Mouse (Mus musculus): ENCODE data around the gene Gm16181.

The Gm16181 gene

DNA sequence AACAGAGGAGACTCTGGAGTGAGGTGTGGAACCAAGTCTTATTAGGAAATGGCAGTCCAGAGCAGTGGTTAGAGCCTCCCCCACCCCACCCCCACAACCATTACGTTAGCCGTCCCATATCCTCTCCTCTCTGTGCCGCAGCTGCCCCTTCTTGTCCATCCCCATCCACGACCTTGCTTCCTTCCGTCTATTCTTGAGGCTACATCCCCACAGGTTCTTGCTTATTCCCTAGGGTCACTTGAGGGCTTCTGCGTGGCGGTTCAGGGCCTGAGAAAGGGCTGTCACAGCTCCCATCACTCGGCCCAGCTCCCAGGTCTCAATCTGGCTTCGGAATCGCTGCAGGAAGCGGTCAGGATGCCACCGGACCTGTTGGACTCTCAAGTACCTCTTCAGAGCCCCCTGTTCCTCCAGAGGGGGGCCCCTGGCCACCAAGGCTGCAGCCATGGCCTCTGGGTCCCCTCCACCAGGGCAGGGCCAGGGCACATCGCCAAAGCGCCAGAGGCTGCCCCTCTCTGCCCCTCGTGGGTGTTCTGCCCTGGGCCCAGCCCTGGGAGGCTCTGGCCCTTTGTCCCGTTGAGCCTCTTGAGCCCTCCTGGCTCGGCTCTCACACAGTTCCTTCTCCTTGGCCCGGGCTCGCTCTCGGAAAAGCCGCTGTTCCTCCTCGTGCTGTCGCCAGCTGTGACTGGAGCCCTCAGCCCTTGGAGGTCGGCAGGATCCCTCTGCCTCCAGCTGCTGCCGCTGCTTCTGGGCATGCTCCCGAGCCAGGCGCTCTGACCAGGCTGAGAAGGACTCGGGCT is at the start of gene Gm16181:
TSS of gene Gm16181 (plus strand) at position 679 of the 797 bp plus-strand sequence.
- peak; percentile 82 for DNase-seq

GRCm38 (mm10) chr17:35172445-35173234 is 48.0 kb upstream of the Gm16181 start:
- DNase-seq, result no peak

DNA sequence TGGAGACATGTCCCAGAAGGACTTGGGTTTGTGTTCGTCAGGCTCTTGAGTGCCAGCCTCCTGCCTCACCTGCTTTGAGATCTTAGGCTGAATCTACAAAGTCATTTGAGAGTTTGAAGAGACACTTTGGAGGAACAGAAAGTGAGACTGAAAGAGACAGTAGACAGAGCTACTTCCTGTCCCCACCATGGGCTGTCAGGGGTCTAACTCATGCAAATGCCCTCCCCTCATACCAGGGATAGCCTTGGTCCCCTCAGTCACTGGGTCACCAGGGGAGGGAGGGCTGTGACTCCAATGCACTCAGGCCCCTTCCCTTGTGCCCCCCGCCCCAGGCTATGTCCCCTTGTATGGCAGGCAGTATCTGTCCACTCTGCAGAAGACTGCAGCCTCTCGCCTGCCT is 47.3 kb upstream of the Gm16181 start:
- DNase-seq, result no peak

- no peak for DNase-seq
Observed at GRCm38 (mm10) chr17:35174201-35174977, 46.2 kb upstream of the Gm16181 start.

DNA sequence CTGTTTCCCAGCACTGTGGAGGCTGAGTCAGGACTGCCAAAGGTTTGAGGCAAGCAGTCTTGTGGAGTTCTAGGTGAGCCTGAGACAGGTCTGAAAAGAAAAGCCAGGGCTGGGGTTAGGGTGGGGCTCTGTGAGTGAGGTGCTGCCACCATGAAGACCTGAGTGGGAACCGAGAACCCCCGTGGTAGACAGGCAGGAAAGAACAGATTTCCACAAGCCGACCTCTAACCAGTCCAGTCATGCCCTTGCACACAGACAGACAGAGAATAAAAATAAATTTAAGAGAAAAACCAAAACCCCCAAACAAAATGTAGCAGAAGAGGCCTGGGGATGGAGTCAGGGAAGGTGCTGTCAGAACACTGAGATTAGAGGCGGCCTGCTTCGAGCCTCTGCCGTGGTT is 45.3 kb upstream of the Gm16181 start:
- no peak for DNase-seq

DNA sequence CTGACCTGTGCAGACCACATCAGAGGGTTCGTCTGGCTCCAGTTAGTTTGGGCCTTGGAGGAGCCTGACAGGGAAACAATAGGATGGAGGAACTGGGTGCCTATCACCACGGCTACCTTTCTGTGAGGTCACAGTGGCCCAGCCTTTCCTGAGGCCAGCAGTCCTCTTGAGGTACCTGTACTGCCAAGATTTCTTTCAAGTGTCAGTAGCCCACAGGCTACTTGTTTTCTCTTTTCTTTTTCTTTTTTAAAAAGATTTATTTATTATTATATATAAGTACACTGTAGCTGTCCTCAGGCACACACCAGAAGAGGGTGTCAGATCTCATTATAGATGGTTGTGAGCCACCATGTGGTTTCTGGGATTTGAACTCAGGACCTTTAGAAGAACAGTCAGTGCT is 44.7 kb upstream of the Gm16181 start, which contains the start of gene Aif1:
TSS of gene Aif1 (minus strand) at position 101 of the 400 bp plus-strand sequence.
- no peak for DNase-seq

DNA sequence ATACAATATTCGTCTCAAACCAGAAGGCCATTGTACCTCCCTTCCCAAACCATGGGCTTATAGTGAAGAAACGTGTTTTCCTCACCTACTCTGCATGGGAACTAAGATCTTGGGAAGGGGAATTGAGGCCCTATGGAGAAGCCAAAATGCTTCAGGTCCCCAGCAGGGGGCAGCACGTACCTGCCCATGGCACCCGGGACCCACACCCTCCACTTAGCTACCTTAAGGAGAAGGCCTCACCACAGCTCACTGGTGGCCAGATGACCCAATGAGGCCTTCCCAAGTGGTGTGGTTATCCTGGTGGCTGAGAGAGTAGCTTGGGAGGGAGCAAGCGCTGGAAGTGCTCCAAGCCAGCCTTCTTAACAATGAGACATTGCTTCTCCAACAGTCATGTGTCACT is 42.1 kb upstream of the Gm16181 start:
- peak; percentile 88 for DNase-seq

GRCm38 (mm10) chr17:35180093-35180492 is 40.5 kb upstream of the Gm16181 start:
- no peak for DNase-seq

DNA sequence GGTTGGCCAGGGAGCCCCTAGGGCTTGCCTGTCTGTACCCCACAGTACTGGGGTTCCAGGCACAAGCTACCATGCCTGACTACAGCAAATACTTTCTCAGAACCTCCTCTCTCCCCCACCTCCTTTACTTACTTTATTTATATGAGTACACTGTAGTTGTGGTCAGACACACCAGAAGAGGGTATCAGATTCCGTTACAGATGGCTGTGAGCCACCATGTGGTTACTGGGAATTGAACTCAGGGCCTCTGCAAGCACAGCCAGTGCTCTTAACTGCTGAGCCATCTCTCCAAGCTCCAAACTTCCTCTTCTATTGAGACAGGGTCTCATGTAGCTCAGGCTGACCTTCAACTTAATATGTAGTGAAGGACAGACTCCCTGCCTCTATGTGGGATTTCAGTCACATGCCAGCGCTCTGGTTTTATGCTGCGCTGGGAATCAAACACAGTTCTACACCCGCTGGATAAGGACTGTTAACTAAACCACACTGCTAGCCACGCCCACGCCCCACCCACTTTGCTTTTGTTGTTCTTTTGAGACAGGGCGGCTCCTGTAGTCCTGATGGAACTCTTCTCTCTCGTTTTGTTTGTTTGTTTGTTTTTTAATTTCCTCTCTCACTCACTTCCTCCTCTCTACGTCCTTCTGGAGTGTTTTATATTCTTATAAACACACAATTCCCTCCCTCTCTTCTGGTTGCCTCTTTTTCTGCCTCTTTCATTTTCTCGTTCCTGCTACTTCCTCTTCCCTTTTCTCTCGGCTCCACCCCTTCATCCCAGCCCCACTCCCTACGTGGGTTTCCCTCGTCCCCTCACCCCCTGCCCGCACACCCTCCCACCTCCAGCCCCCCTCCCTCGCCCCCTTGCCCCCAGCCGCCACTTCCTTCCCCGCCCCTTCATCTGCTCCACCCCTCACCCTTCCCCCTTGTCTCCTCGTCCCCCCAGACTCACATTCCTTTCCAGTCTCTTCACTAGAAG is 34.7 kb upstream of the Gm16181 start:
- DNase-seq, result peak; percentile 88

- peak; percentile 48 for DNase-seq
Observed at GRCm38 (mm10) chr17:35186681-35187080, 34.0 kb upstream of the Gm16181 start.

GRCm38 (mm10) chr17:35187345-35187744 is 33.3 kb upstream of the Gm16181 start:
- no peak for DNase-seq

DNA sequence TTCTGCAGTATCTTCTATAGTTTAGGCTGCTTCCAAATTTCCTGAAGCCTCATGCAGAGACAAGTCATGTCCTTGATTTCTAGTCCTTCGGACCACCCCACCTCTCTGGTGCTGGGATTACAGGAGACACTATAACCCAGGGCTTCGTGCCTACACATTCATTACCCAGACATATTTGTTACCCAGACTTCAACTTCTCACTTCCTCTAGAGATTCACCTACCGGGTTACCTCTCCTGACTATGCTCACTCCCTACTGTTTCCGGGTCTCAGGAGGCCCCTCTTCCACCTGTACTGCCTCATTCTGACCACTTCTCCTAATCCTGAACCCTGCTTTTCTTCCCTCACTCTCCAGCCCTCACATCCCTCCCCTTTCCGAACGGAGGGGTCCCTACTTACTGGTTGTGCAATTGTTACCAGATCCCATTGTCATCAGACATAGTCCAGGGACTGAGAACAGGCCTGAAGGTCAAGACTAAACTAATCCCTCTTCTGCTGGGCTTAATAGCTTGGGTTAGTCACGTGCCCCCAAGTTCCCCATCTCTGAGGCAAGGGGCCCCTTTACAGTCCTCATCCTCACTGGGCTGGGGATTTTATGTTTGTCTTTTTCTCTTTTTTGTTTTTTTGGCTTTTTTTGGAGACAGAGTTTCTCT is 32.5 kb upstream of the Gm16181 start, which contains the start of gene Lst1:
TSS of gene Lst1 (minus strand) at position 481 of the 652 bp plus-strand sequence.
- DNase-seq, result no peak

DNA sequence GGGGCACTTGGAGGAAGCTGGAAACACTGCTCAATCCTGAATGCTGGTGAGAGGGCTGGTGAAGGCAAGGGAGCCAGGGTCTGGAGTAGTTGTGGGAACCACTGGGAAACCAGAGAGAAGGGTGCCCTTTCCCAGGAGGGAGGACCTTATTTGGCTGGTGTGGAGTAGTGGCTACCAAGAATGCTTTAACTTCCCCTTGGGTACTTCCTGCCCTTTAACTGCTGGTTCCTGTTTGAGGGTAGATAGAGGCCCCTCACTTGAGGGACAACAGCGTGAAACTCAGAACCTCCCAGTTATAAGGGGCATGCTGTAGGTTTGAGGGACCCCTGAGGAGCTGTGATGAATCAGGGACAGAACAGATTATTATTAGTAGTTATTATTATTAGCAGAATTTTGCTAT is 31.4 kb upstream of the Gm16181 start:
- DNase-seq, result no peak

- DNase-seq, result no peak
Observed at GRCm38 (mm10) chr17:35190096-35190495, 30.5 kb upstream of the Gm16181 start.

- no peak for DNase-seq
Observed at GRCm38 (mm10) chr17:35191723-35192122, 28.9 kb upstream of the Gm16181 start.

- DNase-seq, result no peak
Observed at GRCm38 (mm10) chr17:35192924-35193323, 27.7 kb upstream of the Gm16181 start.

DNA sequence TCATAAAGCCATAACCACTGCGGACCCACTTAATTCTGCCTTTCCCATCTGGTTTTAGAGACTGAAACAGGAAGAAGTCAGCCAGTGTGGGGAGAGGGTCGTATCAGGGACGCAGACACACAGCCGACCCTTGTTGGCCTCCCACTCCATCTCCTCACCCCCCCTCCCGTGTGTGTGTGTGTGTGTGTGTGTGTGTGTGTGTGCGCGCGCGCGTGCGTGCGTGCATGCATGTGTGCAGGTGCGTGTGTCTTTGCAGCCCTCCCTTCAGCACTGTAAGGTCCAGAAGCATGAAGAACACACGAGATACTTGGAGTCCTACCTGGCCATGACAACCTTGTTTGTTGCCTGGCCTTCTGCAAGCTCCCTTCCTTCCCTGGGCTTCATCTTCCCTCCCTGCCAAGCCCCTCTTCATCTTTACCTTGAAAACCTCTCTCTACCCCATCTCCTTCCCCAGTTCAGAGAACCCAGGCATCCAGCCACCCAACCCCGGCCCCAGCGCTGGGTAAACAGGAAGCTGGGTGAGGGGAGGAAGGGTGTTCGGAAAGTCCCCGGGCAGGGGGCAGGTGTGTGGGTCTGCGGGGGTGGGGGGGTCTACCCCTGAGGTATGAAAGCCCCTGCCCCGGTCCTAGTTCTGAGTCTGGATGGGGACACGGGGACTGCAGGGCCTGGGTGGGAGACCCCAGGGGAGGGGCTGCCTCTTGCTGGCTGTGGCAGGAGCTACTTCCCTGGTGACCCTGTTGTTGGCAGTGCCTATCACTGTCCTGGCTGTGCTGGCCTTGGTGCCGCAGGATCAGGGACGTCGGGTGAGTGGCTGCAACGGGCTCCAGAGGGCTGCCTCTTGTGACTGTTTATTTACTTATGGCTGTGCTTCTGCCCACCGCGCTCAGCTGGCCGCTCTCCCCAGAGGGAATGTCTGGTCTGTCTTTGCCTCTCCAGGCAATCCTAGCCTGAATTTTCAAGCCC is 26.5 kb upstream of the Gm16181 start, which contains the start of gene Ltb:
TSS of gene Ltb (plus strand) at position 559 of the 963 bp plus-strand sequence.
- DNase-seq, result no peak

DNA sequence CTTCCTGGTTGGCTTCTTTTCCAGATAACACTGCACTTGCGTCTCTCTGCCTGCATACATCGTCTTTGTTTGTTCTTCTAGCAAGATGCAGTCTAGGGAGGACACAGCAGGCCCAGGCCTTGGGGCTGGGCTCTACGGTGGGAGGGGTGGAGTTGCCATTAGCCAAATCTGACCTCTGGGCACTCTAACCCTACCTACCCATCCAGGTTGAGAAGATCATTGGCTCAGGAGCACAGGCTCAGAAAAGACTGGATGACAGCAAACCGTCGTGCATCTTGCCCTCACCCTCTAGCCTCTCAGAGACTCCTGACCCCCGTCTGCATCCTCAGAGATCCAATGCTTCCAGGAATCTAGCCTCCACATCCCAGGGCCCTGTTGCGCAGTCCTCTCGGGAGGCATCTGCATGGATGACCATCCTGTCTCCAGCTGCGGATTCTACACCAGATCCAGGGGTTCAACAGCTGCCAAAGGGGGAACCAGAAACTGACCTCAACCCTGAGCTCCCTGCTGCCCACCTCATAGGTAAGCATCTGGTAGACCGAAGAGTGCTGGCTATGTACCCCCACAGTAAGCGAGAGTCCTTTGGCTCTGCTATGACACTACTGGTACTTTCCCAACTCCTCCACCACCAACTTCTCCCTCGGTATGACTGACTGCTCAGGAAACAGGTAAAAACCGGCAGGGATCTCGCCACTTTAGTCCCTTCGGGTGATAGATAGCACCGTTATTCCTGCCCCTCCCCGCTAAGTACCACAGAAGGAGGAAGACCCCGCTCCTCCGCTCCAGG is 25.6 kb upstream of the Gm16181 start:
- DNase-seq, result no peak

Data from kidney, postnatal 10 days (tissue).